Mouse (Mus musculus) testis, postnatal 14 days (tissue): ENCODE data around the gene 1700024G13Rik.
"Not testable (repeated sequence)": the region's sequence is repeated elsewhere in the genome, so short reads cannot be mapped to it uniquely, and the experiment has no call there.

Source experiments
- DNase-seq: peaks from one replicate; pipeline ENCODE4 v3.0.0; 2021; ENCODE audit warnings: low spot score

1700024G13Rik gene

DNA sequence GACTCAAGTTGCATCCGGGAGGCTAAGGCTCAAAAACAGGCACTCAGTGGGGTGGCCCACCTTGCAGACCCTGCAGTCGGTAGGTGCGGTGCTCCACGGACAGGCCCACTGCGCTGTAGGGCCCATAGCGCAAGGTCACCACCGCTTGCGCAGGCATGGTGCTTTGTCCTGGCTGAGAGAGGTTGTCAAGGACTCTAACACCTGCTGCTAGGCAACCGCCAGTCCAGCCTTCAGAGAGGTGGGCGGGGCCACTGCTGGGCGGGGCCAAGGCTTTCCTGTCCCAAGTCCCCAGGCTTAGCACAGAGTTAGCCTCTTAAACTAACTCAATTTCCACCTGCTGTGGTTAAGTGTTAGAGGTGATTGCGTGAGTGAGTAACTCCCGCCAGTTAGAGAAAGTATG lies at the start of gene 1700024G13Rik:
TSS of gene 1700024G13Rik (minus strand) at position 196 of the 400 bp plus-strand sequence.
- peak; percentile 33 for DNase-seq

- DNase-seq, result no peak
Observed at GRCm38 (mm10) chr14:32437352-32437793, 49.2 kb upstream of the 1700024G13Rik start.

DNA sequence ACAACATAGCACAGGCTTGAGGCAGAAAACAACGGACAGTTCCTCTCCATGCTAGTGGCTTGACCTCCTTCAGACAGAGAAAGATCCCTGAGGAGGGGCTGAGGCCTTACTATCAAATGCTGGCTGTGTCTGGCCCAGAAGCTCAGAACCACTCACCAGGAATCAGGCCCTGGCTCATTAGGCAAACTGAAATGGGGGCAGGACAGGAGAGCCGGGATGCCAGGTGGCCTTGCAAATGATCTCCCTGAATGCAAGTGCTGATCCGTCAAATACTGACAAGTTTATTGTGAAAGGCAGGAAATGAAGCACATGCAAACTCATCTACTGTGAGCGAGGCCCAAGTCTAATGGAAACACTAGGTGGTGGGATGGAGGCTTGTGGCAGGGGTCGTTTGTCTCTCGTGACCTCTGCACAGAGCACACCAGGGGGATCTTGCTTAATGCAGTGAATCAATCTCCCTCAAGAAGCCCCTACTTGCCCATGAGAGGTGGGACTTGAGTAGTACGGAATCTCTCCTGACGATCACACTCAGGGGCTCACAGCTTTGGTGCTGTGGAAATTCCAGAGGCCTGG lies 40.9 kb upstream of the 1700024G13Rik start:
- no peak for DNase-seq

GRCm38 (mm10) chr14:32423946-32424345 lies 35.8 kb upstream of the 1700024G13Rik start:
- no peak for DNase-seq

DNA sequence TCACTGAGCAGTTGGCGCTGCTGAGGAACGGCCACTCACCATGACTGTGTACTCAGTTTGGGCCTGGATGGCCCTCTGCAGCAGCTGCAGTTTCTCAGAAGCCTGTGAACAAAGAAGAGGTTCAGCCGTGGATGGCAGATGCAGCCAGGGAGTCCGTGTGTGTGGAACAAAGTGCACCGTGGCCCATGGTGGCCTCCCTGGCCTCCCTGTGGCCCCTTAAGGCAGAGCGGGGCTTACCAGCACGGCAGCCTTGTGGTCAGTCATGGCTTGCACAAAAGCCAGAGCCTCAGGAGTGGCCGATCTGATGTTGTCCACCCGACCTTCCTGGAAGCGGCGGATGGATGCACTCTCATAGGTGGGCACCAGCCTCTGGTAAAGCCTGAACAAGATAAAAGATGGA lies 30.6 kb upstream of the 1700024G13Rik start:
- DNase-seq, result no peak

GRCm38 (mm10) chr14:32412075-32412474 lies 23.9 kb upstream of the 1700024G13Rik start:
- no peak for DNase-seq

DNA sequence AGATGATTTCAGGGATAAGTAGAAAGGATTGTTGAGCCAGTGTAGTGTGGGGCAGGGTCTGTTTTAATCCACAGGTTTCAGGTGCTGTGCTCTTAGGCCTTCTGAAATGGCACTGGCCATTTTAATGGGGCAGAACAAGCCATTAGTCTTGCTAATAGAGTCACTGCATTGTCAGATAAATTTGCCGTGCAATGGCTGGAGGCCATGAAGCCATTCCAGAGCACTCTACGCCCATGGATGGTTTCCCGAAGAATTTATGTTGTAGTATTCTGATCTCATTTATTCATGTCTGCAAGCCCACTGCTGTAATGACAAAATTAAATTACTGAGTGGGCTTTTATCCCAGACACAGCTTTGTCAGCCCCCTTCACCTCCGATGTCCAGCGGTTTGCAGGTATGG lies 21.9 kb upstream of the 1700024G13Rik start:
- no peak for DNase-seq

- not testable (repeated sequence) for DNase-seq
Observed at GRCm38 (mm10) chr14:32405399-32405798, 17.2 kb upstream of the 1700024G13Rik start.

DNA sequence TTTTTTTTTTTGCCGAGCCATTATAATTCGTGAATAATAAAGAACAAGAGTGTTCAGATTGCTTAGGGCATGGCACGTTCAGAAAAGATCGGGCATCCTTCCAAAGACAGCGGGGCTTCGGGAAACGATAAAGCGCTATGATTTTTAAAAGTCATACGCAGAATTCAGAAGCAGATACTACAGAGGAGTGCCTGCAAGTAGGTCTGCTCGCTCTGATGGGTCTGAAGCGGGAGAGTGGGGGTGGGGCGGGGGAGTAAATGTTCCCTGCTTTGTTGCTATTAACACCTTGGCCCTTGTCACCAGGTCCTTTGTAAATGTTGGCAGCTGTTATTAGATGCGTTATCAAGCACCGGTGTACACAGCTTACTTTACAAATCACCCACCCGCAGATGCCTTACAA lies 6.6 kb downstream of the 1700024G13Rik start:
- DNase-seq, result no peak

GRCm38 (mm10) chr14:32381066-32381465 lies 7.1 kb downstream of the 1700024G13Rik start:
- no peak for DNase-seq

DNA sequence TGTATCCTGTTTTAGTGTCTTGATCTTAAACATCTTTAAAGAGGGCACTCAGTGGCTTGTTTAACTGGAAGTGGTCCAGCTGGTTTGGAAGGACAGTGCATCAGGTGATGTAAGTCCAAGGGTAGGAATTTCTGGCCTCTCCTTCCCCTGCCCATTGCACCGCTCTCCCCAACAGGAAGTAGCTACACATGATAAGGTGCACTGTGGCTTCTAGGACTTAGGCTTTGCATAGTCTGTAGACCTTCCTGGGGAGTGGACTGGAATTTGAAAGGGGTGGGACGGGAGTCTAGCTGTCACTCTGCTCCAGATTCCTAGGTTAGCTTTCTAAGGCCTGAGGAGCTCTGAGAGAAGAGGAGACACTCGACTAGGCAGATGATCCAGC lies 8.1 kb downstream of the 1700024G13Rik start:
- no peak for DNase-seq

- no peak for DNase-seq
Observed at GRCm38 (mm10) chr14:32379395-32380098, 8.6 kb downstream of the 1700024G13Rik start.

- no peak for DNase-seq
Observed at GRCm38 (mm10) chr14:32372510-32372909, 15.7 kb downstream of the 1700024G13Rik start.

DNA sequence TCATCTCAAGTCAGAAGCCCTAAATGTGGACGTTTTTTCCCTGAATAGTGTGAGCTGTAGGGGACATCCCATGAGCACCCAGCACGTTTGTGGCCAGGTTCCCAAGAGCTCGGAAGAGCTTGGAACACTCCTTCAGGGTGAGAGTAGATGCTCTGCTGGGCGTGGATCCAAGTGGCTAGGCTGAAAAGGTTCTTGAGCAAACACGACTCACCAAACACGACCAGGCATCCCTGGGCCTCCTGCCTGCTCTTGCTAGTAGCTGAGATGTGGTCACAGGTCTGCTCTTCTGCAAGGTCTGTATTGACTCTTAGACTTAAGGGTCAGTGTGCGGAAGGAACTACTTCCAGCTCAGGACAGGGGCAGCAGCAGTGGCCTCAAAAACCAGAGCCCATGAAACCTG lies 18.4 kb downstream of the 1700024G13Rik start:
- no peak for DNase-seq

DNA sequence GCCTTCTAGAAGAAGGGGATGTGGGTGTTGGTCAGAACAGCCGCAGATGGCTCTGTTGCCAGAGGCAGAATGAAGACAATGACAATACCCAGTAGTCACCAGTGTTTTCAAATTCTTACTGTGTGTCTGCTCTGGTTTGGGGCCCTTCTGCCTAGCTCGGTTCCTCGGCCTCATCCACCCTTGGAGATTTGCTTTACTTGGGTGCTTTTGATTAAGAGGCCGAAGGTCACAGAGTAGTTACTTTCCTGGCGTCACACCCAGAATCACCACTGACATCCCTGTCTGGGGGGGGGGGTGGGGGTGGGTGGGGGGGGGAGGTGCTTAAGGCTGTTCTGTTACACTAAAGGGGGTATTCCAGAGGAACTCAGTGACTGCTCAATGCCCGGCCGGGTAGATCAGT lies 23.8 kb downstream of the 1700024G13Rik start:
- DNase-seq, result no peak

DNA sequence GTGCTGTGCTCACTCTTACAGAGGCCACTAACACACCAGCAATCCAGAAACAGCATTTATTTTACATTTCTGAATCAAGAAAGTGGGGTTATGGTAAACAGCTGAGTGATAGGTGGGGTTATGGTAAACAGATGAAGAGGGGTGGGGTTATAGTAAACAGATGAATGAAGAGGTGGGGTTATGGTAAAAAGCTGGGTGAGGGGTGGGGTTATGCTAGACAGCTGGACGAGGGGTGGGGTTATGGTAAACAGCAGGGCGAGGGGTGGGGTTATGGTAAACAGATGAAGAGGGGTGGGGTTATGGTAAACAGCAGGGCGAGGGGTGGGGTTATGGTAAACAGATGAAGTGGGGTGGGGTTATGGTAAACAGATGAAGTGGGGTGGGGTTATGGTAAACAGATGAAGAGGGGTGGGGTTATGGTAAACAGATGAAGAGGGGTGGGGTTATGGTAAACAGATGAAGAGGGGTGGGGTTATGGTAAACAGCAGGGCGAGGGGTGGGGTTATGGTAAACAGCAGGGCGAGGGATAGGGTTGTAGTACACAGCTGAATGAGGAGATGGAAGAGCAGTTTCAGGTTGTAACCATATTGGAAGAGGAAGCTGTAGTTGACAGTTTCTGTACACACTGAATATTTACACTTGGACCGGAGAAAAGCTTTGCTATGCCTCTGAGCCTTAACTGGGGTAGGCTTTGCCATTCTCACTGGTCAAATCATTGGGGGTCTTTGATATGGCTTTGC lies 36.8 kb downstream of the 1700024G13Rik start:
- not testable (repeated sequence) for DNase-seq

GRCm38 (mm10) chr14:32347307-32347706 lies 40.9 kb downstream of the 1700024G13Rik start:
- DNase-seq, result no peak

- DNase-seq, result no peak
Observed at GRCm38 (mm10) chr14:32344694-32345093, 43.5 kb downstream of the 1700024G13Rik start.

DNA sequence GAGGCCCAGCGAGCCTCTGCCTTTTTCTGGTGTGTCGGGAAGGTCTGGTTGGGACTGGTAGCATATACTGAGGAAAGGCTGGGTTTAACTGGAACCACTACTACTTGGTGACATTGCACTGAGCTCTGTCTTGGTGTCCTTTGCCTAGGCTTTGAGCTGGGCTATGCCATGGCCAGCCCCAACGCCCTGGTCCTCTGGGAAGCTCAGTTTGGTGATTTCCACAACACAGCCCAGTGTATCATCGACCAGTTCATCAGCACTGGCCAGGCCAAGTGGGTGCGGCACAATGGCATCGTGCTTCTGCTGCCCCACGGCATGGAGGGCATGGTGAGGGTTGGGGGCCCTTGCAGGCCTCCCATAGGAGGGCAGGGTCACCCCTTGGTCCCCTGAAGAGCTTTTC lies 44.0 kb downstream of the 1700024G13Rik start:
- DNase-seq, result no peak

- no peak for DNase-seq
Observed at GRCm38 (mm10) chr14:32341823-32342222, 46.4 kb downstream of the 1700024G13Rik start.

DNA sequence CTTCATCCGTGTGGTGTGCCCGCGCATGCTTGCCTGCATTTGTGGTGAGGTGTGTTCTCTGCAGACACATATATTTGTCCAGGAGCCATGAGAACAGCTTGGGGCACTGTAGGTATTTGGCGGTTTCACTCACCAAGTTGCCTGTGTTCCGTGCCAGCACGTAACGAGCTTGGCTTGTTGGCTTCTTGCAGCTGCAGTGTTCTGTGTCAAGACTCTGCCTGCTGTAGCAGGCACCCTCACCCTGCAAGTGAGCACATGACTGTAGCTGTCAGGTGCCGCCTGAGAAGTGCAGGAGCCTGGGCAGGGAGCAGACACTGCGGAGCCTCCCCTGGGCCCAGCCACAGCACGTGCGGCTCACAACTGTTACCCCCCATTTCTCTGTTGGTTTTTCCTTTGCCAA lies 51.6 kb downstream of the 1700024G13Rik start:
- DNase-seq, result no peak

- DNase-seq, result no peak
Observed at GRCm38 (mm10) chr14:32336021-32336420, 52.2 kb downstream of the 1700024G13Rik start.
